Mouse (Mus musculus): ENCODE results near the gene Tff1.

Tff1 gene

DNA sequence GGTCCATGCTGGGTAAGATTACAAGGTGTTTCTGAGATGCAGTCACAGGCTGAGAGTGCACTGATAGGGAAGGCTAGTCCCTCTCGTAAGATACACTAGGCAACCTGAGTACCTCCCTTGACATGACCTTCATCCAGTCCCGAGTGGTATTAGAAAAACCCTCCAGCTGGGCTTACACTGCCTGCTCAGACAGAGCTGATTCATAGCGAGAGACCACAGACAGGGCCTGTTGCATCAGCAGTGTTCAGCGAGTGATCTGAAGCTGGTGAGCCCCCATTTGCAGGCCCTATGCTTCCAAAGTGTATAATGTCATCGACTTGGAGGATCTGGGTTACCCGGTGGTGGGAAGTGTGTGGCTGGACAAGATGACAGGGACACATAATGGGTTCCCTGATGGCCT, at the start of gene Tff1:
Gene Tff1, minus strand, starts transcription at position 151 of the 400 bp plus-strand sequence.
- DNase-seq (ENCODE audit: extremely low spot score, low read depth, low spot score), result no peak

DNA sequence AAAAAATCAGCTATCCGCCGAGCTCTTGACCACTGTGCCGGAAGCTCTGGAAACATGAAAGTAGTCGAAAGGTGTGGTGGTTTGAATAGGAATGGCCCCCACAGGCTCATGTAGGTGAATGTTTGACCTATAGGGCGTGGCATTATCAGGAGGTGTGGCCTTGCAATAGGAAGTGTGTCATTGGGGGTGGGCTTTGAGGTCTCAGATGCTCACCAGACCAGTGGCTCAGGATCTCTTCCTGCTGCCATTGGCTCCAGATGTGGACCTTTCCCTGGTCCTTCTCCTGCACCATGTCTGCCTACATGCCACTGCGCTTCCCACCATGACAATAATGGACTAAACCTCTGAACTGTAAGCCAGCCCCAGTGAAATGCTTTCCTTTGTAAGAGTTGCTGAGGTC, 46.8 kb upstream of the Tff1 start:
- DNase-seq (ENCODE audit: extremely low spot score, low read depth, low spot score), result no peak

- no peak for DNase-seq (ENCODE audit: extremely low spot score, low read depth, low spot score)
These were observed 45.2 kb upstream of the Tff1 start for GRCm38 (mm10) chr17:31210299-31210698.

DNA sequence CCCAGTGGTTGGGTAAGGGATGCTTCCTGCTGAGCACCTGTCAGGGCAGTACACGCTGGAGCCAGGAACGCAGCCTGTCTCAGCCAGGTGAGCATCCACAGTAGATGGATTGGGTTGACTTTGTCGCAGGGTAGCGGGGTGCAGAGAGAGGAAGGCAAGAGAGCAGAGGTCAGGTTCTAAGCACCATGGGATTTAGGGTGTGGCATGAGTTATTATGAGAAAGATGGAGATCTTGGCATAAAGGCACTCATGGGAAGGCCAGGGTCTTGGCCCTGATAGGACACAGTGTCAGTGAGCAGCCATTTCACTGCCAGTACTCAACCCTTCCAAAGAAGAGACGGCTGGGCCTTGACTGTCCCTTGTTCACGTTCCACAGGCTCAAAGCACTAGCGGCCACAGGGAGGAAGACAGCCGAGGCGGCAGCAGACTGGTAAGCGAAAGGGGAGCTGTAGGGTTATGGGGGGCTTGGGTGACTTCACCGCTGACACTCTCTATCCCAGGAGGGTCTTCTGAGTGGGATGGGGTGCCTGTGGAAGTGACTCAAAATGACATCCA, 44.4 kb upstream of the Tff1 start:
- DNase-seq (ENCODE audit: extremely low spot score, low read depth, low spot score), result no peak

DNA sequence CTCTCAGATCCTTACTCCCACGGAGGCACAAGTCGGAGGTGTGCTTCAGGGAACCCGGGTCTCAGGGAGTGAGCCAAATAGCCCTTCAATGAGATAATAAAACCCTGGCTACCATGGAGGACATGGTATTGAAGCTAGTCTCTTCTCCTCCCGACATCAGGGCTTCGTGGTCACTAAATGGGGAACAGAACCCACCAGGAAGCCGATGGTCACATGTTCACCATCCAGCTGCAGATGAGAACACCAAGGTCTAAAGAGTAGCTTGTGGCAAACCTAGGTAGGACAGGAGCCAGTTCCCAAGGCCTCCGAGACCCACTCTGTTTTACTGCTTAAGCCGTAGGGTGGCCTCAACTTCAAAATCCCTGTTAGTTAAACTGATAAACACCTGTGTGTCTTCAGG, 43.6 kb upstream of the Tff1 start:
- no peak for DNase-seq (ENCODE audit: extremely low spot score, low read depth, low spot score)

DNA sequence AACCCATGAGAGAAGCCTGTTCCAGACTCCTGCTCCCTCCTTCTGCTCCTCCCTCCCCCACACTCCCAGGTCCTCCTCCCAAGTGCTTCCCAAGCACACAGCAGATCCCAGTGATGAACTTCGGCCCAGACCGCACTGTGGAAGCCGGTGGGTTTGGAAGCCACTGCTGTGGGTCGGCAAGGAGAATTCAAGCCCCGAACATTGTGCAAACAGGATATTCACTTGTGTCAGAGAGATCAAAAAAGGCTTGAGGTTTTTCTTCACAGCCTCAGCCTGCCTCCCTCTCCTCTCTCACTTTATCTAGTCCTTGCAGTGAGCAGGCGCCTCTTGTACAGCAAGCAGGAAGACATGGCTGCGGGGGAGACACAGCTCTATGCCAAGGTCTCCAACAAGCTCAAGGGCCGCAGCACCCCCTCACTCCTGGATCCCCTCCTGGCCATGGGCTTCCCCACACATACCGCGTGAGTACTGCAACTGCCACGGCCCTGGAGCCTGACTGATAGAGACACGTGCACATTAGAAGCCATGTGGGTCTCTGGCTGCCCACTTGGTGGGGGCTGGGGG, 42.8 kb upstream of the Tff1 start, which contains the start of gene Ubash3a:
Gene Ubash3a, plus strand, starts transcription at position 103 of the 564 bp plus-strand sequence.
- DNase-seq (ENCODE audit: extremely low spot score, low read depth, low spot score), result no peak

DNA sequence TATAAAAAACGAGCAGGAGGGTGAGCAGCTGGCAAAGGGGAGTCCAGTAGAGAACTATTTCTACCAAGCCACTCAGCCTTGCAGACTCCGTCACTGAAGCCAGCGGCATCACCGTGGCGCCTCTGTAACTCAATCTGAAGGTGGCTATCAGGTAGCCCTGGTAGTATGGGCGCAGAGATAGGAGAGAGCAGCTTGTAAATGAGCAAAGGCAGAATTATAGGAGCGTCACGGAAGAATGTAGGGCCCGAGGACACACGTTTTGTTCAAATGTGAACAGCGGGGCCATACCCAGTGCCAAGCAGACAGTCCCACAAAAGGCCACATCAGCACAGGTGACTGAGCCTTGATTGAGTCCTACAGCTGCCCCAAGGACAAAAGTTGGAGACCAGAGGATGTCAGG, 33.8 kb upstream of the Tff1 start, which contains the start of gene Tmprss3:
Gene Tmprss3, minus strand, starts transcription at position 101 of the 400 bp plus-strand sequence.
- DNase-seq (ENCODE audit: extremely low spot score, low read depth, low spot score), result no peak

- no peak for DNase-seq (ENCODE audit: extremely low spot score, low read depth, low spot score)
These were observed 31.2 kb upstream of the Tff1 start for GRCm38 (mm10) chr17:31196283-31196682.

DNA sequence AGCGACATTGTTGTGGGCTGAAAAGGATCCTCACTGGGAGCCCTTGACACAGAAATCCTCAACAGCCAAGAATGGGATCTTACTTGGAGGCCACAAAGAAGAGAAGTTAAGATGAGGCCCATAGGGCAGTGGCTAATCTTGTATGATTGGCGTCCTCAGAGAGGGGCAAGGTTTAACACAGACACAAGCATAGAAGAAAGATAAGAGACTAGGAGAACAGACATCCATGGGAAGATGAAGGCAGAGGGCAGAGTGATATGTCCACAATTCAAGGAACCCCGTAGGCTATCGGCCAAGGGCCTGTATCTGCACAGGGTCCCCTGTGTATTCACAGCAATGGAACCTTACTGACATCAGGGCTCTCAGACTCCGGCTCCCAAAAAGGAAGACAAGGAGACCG, 30.1 kb upstream of the Tff1 start:
- no peak for DNase-seq (ENCODE audit: extremely low spot score, low read depth, low spot score)

DNA sequence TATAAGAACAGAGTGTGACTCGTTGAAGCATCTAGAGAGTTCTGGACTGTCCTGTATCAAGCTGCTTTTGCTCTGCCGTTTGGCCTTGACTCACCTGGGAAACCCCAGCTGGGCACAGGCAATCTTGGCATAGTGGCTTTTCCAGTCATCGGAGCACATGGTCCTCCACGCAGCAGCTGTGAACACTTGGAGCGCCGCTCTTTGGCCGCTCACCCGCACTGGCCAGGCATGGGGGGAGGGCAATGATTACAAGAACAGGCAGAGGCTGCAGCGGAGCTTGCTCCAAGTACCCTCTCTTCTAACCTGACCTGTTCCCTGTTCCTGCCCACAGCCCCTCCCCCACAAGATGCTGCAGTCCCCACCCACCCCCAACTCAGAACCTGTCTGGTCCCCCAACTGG, 28.3 kb upstream of the Tff1 start:
- no peak for DNase-seq (ENCODE audit: extremely low spot score, low read depth, low spot score)

- no peak for DNase-seq (ENCODE audit: extremely low spot score, low read depth, low spot score)
These were observed 27.6 kb upstream of the Tff1 start for GRCm38 (mm10) chr17:31192663-31193062.

DNA sequence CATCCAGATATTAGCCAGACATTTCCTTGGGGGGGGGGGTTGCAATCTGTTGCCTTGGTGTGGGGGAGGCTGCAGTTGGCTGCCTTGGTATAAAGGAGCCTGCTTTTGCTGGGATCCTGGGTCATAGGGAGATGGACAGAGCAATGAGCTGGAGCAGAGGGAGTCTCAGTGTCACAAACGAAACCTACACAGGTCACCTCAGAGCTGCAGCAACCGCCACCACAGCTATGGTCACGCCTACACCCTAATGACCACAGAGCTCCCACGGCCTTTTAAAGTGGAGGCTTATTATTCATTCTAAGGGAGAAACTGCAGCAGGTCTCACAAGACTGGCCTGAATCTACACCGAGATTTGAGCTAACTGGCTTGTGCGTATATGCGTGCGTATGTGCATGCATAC, 26.7 kb upstream of the Tff1 start:
- no peak for DNase-seq (ENCODE audit: extremely low spot score, low read depth, low spot score)

- DNase-seq (ENCODE audit: extremely low spot score, low read depth, low spot score), result no peak
These were observed 22.3 kb upstream of the Tff1 start for GRCm38 (mm10) chr17:31187370-31187769.

DNA sequence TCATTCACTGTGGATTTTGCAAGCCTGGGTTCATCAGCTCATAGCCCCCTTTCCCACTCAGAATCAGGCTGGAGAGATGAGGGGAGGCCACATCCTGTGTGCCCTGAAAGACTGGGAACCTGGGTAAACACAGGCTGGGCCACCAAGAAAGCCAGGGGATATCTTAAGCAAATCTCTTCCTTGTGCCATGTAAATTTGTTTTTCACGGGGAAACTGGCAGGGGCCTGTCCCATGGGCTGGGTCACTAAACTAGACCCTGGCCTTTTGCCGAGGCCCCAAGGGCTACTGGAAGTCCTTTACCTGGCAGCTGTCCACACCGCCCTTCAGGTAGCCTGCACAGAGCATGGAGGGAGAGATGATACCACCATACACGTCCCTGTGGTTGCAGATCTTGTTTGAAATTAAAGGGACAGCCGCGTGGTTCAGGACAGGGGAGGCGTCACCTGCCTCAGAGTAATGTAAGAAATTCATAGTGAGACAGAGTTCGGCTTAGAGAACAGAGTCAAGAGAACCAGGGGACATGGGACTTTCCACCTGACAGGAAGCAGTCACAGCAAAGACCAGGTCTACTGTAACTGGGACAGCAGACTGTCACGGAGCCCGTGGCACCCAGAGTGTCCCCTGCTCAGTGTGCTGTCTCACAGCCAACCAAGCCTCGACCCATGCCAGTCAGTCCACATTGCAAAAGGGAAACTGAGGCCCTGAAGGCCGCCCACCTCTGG, 19.4 kb upstream of the Tff1 start:
- no peak for DNase-seq (ENCODE audit: extremely low spot score, low read depth, low spot score)

DNA sequence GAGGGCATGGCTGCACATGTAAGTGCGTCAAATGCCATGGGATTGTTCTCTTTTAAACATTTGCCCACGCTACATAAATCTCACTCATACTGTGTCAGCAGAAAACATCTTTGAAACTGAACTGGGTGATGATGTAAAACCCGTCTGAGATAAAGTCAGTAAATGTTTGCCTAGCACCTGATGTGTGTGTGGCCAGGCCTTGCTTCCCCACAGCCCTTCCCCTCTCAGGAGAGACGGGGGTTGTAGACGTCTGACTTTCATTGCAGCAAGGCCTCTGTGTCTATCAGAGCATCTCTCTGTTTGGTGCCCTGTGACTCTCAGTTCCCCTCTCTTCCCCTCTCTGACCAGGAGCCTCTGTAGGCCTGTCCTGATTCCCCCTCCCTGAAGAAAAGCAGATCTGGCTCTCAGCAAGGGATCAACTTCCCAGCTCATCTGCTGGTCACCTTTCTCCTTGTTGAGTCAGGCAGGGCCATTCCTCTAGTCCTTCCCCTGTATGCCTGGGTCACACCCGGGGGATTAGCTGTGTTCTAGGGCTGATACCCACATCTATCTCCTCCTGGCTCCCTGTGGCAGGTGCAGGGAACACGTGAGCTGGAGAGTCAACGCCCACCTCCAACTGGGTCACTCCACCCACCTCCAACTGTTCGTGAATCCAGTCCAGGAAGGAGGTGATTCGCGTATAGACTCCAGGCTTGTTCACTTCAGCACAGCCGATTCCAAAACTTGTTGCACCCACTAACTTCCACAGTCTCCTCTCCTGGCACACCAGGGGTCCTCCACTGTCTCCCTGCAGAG, 18.3 kb upstream of the Tff1 start:
- no peak for DNase-seq (ENCODE audit: extremely low spot score, low read depth, low spot score)

- no peak for DNase-seq (ENCODE audit: extremely low spot score, low read depth, low spot score)
These were observed 16.4 kb upstream of the Tff1 start for GRCm38 (mm10) chr17:31181490-31181889.

DNA sequence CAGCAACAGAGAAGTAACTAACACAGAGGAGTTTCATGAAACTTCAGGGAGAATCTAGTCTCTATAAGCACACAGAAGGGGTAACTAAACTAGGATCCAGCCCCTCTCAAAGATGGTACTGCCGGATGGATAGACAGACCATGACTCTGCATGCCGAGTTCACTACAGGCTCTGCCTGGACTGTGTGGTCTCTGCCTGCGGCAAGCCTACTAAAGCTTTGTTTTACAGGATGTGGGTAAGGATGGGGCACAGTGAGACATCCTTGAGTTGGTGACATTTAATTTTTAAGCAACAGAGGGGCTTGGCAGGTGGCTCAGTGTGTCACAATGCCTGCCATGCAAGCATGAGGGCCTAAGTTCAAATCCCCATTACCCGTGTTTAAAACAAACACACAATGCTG, 11.2 kb upstream of the Tff1 start:
- DNase-seq (ENCODE audit: extremely low spot score, low read depth, low spot score), result no peak

DNA sequence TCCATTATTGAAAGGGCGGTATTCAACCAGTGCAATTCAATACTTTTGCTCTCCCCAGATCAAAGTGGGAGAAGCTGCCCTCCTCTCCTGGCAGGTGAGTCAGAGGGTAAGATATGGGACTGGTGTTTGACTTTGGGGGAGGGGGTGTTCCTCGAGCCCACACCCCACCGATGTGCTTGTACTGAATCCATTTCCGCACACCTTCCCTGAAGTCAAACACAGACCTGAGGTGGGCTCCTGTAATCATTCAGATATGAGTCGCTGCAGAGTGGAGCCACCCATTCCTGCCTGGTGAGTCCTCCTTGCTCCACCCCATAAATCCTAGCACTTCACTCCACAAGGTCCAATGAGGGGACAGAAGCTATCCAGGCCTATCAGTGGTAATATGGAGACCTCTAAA, 4.7 kb upstream of the Tff1 start:
- DNase-seq (ENCODE audit: extremely low spot score, low read depth, low spot score), result no peak

DNA sequence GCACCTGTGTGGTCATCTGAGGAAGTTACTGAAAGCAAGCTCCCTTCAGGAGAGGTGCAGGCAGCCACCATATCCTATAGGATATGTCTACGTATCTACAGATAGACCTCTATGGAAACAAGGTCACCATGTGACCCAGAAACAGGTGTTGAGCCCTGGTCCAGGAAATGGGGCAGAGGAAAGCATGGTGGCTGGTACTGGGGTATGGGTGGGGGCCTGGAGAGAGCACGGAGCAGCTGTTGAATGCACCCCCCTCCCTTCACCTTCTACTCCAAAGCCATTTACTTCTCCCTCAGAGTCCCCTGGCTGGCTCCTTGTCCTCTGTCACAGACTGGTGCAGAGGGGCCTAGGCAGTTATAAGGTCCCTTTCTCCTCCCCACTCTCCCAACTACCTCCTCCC, 1.3 kb downstream of the Tff1 start:
- no peak for DNase-seq (ENCODE audit: extremely low spot score, low read depth, low spot score)

DNA sequence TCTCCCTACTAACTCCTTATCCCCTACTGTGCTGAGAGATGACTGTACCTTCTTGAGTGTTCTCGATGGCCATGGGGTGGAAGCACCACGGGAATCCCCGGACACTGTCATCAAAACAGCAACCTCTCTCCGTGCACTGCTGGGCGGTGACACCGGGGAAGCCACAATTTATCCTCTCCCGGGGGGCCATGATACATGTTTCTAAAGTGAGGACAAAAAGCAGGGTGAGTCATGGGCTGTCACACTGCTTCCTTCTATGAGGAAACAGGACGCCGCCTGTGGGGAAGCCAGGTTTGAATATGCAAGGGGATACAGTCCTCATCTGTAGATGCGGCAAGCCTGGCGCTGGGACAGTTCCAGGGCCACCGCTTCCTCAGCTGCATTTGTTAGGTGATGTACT, 2.5 kb downstream of the Tff1 start:
- no peak for DNase-seq (ENCODE audit: extremely low spot score, low read depth, low spot score)

GRCm38 (mm10) chr17:31160291-31160690, 4.8 kb downstream of the Tff1 start:
- no peak for DNase-seq (ENCODE audit: extremely low spot score, low read depth, low spot score)

DNA sequence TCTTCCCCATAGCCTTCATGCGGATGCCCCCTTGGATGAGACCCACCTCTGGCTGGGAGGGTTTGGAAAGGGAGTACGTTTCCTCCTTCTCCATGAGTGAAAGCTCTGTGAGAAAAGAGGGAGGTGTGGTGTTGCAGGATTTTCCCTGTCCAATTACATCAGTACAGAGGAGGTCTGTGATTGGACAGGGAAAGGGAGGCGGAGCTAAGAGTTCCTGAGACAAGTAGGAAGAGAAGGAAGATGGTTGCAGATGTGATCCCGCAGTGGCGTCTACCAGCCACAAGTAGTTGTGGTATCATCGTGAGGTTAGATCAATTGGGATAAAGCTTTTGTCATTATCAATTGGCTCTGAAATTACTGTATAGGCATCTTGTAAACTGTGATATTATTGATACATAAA, 7.2 kb downstream of the Tff1 start:
- no peak for DNase-seq (ENCODE audit: extremely low spot score, low read depth, low spot score)
